Mouse (Mus musculus): ENCODE measurements at regions not wholly inside any gene's neighbourhood (a gene's known extent, or its start where the extent isn't known, plus 50 kb on each side); places are given as distances from the start of the nearest gene placed in this dataset.
"Not testable (repeated sequence)": the region's sequence is repeated elsewhere in the genome, so short reads cannot be mapped to it uniquely, and the experiment has no call there.

DNA sequence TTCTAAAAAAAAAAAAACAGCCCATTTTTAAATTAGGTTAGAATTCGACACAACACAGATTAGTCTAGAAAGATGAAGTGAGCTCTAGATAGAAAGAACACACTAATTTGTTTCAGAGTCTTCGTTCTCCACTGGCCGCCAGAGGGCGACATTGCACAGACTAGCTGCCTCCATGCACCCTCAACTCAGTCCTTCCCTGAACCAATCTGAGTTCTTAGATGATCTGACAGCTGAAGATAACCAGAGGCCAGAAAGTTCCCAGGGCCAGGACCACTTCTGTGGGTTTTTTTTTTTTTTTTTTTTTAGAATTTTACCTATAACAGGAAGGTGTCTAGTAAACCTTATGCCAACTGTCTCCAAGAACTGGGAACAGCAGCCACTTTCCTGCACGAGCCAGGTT is 605.8 kb upstream of the Olfr1507 start:
- TF ChIP-seq CTCF, POLR2A (IDR thresholded peaks at IDR 0.05; ENCODE audit: insufficient read depth, low read depth, low read length): not testable (repeated sequence)

Data from olfactory bulb, adult 2 months (tissue).